Mouse (Mus musculus): Measurements from ENCODE around the gene Cdc16.
"Not testable (repeated sequence)": the region's sequence is repeated elsewhere in the genome, so short reads cannot be mapped to it uniquely, and the experiment has no call there.

The Cdc16 gene

GRCm38 (mm10) chr8:13756982-13757804, at the start of gene Cdc16:
TSS of gene Cdc16 (plus strand) at chr8:13757676.
- in situ Hi-C loops (cut with MboI; ENCODE audit: unreplicated experiment in 2 of 2), result loop anchor here (10.0 to 25.0 kb wide), 5 partner anchors 302 to 1280 kb away; partner anchors contain the start of genes BB014433 (in 1 of the 2), Cul4a (in 1 of the 2) and Pcid2 (in 1 of the 2)

- in situ Hi-C loops (cut with MboI; ENCODE audit: unreplicated experiment in 2 of 2), result no loop called here
Observed at GRCm38 (mm10) chr8:13708514-13708913, 49.0 kb upstream of the Cdc16 start.

GRCm38 (mm10) chr8:13718980-13719379, 38.5 kb upstream of the Cdc16 start:
- in situ Hi-C loops (cut with MboI; ENCODE audit: unreplicated experiment in 2 of 2), result no loop called here

DNA sequence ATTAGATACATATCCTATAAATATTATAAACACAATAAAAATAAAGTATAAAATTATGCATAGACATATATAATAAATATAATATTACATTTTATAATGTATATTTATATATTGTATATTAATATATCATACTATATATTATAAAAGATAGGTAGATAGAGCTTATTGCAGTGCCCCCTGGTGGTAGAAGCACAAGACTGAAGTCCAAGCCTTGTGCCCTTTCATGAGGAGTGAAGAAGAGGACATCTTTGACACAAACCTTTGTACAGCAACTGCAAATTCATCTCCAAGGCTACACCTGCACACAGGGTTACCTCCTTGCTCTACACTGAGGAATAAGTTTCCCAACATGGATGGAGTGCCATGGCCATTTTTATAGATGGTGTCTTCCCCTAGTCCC, 31.8 kb upstream of the Cdc16 start:
- in situ Hi-C loops (cut with MboI; ENCODE audit: unreplicated experiment in 2 of 2), result no loop called here

DNA sequence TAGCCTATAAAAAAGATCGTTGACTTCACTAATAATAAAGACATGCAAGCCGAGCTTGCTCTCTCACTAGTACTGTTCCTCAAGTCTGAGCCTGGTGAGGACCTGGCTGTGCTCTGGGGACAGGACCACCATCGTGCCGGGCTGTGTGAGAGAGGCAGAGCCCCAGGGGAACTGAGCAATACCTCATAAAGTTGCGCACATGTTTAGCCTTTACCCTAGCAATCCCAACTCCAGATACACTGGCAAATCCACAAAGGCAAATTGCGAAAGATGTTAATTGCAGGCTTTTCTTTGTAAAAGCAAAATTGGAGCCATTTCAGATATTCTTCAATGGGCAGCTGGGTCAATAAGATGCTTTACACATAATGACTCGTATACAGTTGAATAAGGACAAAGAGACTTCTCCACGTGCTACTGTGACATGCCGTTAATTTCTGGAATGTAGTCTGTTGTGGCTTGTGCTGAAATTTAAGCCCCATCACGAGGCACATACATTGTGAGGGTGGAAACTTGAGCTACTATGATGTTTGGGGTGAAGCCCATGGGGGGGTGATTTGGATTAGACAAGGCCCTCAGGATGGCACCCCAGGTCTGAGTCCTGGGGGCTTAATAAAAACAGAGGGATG, 29.9 kb upstream of the Cdc16 start:
- in situ Hi-C loops (cut with MboI; ENCODE audit: unreplicated experiment in 2 of 2), result no loop called here

DNA sequence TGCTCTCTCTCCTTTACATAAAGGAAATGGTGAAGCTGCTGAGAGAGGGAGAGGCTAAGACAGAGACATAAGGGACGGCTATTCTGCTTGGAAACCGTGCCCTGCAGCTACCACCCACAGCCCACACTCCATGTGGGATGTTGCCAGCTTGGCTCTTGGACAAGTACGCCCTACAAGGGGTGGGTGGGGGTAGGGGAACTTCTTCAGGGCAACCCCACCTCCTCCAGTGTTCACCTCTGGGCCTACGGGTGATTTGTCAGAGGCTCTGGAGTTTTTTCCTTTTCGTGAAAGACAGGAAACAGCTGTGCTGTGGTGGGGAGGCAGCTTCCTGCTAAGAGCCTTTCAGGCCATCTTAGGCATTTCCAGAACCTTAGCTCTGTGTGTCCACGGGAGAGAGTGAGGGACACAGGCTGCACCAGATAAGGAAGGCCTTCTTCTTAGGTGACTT, 17.1 kb upstream of the Cdc16 start:
- in situ Hi-C loops (cut with MboI; ENCODE audit: unreplicated experiment in 2 of 2), result no loop called here

GRCm38 (mm10) chr8:13740817-13741613, 16.5 kb upstream of the Cdc16 start:
- in situ Hi-C loops (cut with MboI; ENCODE audit: unreplicated experiment in 2 of 2), result no loop called here

DNA sequence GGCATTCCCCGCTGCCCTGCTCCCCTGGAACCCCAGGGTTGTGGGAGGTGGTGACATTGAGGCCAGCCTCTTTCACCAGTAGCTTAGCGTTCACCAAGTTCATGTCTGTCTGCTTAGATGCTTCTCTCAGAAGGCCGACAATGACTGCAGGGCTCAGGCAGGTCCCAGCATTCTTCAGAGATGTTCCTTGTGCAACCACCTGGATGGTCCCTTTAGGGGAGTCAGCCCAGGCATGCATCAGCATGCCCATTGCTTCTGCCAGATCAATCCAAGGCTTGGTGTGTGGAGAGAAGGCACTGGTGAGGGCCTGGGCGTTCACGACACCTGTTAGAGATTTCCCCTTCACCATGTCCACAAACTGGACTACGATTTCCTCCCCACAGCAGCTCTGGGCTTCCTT, 11.3 kb upstream of the Cdc16 start:
- in situ Hi-C loops (cut with MboI; ENCODE audit: unreplicated experiment in 2 of 2), result not testable (repeated sequence)

DNA sequence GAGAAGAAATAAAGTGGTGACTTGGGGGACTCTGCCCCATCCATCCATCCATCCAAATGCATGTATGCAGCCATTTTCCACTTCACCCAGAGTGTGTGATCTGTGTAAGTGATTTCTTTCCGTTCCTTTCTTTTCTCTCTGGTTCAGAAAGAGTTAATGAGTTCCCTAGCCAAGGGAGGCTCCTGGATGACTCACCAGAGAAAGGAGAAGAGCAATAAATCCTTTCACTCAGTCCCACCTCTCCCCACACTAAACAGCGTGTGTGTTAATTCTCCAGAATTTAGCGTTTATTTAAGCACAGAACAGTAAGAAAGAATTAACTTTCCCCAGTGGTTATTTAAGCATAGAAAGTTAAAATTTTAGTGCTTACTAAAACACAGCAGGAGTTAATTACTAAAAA, 9.8 kb upstream of the Cdc16 start:
- in situ Hi-C loops (cut with MboI; ENCODE audit: unreplicated experiment in 2 of 2), result no loop called here

DNA sequence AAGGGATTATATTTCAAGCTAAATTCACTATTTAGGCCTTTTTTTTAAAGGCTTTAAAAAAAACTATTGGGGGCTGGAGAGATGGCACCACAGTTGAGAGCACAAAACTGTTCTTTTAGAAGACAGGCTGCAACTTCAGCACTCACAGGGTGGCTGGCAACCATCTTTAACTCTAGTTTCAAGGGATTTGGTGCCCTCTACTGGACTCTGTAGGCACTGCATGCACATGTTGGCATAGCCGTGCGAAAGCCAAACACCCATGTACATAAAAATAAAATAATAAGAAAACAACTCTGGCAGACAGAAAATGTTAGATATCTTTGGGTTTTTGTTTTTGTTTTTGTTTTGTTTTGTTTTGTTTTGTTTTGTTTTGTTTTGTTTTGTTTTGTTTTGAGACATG, 3.8 kb upstream of the Cdc16 start:
- in situ Hi-C loops (cut with MboI; ENCODE audit: unreplicated experiment in 2 of 2), result loop anchor here (5.0 to 25.0 kb wide), 9 partner anchors 66 to 1284 kb away; partner anchors contain the start of genes BB014433 (in 1 of the 2), Cul4a (in 1 of the 2) and Pcid2 (in 1 of the 2)

- in situ Hi-C loops (cut with MboI; ENCODE audit: unreplicated experiment in 2 of 2), result loop anchor here (10.0 to 25.0 kb wide), 5 partner anchors 302 to 1281 kb away; partner anchors contain the start of genes BB014433 (in 1 of the 2), Cul4a (in 1 of the 2) and Pcid2 (in 1 of the 2)
Observed at GRCm38 (mm10) chr8:13756480-13756879, 996 bp upstream of the Cdc16 start.

DNA sequence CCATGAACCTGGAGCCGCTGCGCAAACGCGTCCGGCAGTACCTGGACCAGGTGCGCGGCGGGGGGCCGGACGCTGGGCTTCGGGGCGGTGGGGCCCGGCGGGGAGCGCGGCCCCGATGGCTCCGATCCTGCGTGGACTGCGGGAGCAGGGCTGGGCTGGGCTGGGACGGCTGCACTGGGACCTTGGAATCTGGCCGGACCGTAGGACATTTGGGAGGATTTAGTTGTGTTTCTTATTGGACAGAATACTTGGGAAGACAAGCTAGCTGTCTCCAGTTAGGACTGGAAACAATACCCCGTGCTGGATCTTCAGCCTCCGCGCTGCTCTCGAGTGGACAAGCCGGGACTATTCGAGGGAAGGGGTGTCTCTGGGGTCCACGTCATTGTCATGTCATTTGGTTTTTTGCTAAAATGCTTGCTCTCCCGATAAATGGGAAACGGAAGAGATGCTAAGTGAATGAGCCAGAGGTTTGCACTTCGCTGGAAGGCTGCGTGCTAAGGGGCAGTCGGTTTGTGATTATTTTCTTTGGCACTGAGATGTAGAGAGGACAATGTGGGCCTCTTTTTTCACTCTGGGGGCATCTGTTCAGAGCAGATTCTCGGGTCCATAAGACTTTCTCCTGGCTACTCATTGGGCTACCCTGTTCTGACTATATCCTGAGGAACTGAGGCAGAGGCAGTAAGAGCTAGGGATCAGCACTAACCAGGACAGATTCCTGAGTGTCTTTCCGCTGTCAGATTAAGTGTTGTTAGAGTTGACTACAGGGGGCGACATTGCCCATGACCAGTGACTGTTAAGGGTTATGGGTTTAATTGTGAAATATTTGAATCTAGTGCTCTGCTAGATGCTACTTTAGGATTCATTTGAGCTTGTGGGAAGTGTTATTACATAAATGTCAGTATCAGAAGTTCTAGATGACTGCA, 590 bp downstream of the Cdc16 start:
- in situ Hi-C loops (cut with MboI; ENCODE audit: unreplicated experiment in 2 of 2), result loop anchor here (10.0 to 25.0 kb wide), 5 partner anchors 303 to 1279 kb away; partner anchors contain the start of genes BB014433 (in 1 of the 2), Cul4a (in 1 of the 2) and Pcid2 (in 1 of the 2)

- in situ Hi-C loops (cut with MboI; ENCODE audit: unreplicated experiment in 2 of 2), result loop anchor here (25.0 kb wide), 3 partner anchors 318 to 1268 kb away; partner anchors contain the start of genes BB014433 (in 1 of the 2), Cul4a (in 1 of the 2) and Pcid2 (in 1 of the 2)
Observed at GRCm38 (mm10) chr8:13769206-13769605, 11.7 kb downstream of the Cdc16 start.

DNA sequence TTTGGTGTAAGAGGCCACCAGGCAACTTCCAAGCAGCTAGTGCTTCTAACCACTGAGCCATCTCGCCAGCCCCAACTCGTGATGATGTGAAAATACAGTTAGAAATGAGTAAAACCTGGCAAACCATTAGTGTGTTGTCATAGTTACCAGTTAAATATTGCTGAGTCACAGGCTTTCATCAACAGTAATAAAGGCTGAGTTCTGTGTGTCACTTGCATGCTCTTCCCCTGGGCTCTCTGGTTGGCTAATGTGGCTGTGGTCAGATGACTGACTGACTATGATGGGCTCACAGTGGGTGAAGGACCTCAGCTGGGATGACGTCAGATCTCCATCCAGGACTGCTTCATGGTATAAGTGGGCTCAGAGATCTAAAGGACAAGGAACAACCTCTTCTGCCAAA, 23.1 kb downstream of the Cdc16 start:
- in situ Hi-C loops (cut with MboI; ENCODE audit: unreplicated experiment in 2 of 2), result loop anchor here (10.0 to 25.0 kb wide), 8 partner anchors 104 to 1257 kb away; partner anchors contain the start of genes BB014433 (in 1 of the 2), Cul4a (in 1 of the 2), Pcid2 (in 1 of the 2) and Tubgcp3 (in 1 of the 2)

DNA sequence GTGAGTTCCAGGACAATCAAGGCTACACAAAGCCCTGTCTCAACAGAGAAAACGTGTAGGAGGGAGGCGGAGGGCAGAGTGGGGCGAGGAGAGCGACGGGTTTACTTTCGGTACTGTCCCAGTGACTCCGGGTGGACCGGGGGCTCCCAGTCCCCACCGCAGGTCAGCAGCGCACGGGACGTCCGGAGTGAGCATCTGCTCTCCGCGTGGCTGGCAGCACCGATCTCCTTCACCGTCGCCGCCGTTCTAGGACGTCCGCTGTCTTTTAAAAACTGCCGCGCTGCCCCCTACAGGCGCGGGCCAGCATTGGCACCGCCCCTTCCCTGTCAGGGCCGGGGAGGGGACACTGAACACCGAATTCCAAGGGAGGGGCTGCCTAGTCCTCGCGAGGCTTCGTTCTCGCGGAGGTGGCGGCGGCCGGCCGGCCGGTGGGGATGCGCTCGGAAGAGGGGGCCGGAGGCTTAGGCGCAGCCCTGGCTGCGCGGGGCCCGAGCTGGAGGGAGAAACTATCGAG, 27.8 kb downstream of the Cdc16 start, which contains the start of gene Upf3a:
Upf3a (plus strand) TSS at position 366 of the 514 bp plus-strand sequence.
- in situ Hi-C loops (cut with MboI; ENCODE audit: unreplicated experiment in 2 of 2), result loop anchor here (5.0 to 25.0 kb wide), 9 partner anchors 99 to 1252 kb away; partner anchors contain the start of genes BB014433 (in 1 of the 2), Cul4a (in 1 of the 2), Pcid2 (in 1 of the 2) and Tubgcp3 (in 1 of the 2)

- in situ Hi-C loops (cut with MboI; ENCODE audit: unreplicated experiment in 2 of 2), result loop anchor here (5.0 to 25.0 kb wide), 9 partner anchors 99 to 1251 kb away; partner anchors contain the start of genes BB014433 (in 1 of the 2), Cul4a (in 1 of the 2), Pcid2 (in 1 of the 2) and Tubgcp3 (in 1 of the 2)
Observed at GRCm38 (mm10) chr8:13785764-13786299, 28.4 kb downstream of the Cdc16 start.

DNA sequence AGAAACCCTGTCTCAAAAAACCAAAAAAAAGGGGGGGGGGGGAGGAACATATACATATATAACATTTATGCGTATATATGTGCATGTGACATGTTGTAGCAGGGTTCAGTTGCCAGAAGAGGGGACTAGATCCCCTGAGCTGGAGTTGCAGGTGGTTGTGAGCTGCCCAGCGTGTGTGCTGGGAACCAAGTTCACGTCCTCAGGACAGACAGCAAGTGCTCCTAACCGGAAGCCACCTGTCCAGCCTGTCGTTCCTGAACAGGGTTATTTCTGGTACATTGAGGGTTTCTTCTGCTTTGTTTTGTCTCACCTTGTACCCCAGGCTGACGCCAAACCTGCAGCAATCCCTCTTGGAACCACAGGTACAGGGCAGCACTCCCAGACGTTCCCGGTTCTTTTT, 32.1 kb downstream of the Cdc16 start:
- in situ Hi-C loops (cut with MboI; ENCODE audit: unreplicated experiment in 2 of 2), result loop anchor here (5.0 to 25.0 kb wide), 9 partner anchors 95 to 1248 kb away; partner anchors contain the start of genes BB014433 (in 1 of the 2), Cul4a (in 1 of the 2), Pcid2 (in 1 of the 2) and Tubgcp3 (in 1 of the 2)
